Mouse (Mus musculus): ENCODE data around the gene Gtf2h5. TPM values are rescaled to one million over a fixed set of nuclear protein-coding genes. Genes with fewer than 3 reads are reported as not detected.

Gene Gtf2h5
- total RNA-seq (2021) (10 to 100 TPM; 60.6 to 93.9 TPM), polyA plus RNA-seq (2012; rRNA removed) (3.9 and 4.5 TPM in 2 replicates)
- long read RNA-seq, transcript Gtf2h5-201 (3 exons, 2,245 nt): major isoform, 75 of 87 reads
- long read RNA-seq, partial matches to known transcripts: 1 of 87 reads
- long read RNA-seq, other reads (novel, unspliced or antisense): 11 of 87 reads

DNA sequence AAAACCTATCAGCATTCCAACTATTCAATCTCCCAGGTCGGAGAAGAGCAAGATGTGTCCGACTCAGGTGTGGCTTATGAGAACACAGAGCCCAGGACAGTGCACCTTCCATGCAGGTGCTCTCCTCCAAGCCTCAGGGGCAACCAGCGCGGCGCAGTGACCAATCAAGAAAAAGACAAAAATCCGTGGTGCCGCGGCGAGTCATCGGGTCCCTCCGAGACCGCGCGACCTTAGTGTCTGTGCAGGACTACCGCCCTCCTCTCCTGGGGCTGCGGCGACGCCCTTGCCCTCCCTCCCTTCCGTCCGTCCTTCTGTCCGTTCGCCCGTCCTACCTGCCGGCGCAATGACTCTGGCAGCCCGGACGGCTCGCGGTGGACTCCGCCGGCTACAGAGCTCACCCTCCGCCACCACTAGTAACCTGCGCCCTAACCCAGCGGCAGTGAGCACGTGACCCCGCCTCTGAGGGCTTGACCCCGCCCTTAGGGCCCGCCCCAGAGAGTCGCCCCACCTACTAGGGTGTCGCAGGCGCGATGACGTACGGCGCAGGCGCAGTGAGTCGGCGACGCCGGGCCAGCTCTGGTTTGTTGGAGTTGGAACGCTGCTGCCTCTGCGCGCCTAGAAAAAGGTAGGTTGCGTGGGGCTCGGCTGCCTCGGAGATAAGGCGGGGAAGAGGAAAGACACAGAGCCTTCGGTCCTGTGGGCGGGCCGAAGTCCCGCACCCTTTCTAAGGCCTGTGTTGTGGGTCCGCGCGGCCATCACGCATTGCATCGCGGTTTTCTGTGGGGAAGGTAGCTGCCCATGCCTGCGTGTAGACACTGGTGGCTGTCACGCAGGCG lies at the start of gene Gtf2h5, which contains the start of gene Serac1:
Gtf2h5 (plus strand) TSS at position 500 of the 836 bp plus-strand sequence.
Serac1 (minus strand) TSS at position 455 of the 836 bp plus-strand sequence.
- peak; percentile 99 for DNase-seq

DNA sequence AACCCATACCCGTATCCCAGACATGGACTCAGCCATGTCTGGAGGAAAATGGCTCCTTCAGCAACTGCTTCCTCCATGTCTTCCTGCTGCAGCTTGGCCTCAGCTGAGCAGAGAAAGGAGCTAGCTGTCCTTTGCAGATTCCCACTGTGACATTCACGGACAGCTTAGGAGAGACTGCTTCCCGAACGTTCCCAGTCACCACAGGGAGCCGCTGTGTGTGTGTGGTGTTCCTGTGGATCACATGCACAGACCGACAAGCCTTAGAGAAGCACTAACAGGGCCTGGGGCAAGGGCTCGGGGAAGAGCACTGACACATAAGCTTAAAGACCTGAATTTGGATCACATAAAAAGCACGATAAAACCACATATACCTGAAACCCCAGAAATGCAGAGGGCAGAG lies 43.9 kb upstream of the Gtf2h5 start:
- DNase-seq: no peak

DNA sequence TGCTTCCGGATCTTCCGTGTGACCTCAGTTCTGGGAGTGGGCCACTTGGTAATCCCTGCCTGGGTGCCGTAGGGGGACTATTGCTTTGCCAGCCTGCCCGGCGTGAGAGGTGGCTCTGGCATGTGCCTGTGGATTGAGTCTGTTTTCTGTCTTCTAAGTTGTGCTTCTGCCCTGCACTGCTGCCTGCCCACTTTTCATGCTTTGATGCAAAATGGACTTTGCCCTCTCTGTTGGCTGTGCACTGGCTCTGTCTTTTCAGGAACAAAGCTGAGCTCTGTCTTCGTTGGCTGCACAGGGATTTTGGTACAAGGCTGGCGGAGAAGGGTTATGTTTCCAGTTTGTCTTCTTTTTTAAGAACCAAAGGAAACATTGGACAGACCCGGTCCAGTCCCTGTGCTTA lies 43.1 kb upstream of the Gtf2h5 start:
- no peak for DNase-seq

DNA sequence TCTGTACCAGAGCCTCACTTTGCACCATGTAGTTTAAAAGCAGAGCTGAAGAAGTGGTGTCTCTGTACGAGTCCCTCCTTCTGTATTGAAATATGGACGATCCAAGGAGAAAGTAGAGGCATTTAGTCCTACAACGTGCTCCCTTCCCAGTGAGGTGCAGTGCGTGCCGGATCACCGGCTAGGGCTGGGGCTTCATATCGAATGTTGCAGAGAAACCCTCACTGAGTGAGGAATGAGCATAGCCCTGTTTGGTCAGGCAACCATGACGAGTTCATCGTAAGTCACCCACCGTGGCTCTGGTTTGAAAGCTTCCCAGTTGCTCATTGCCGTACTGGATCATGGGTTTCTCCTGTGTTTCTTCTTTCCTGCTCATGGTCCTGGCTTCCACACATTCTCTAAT lies 42.7 kb upstream of the Gtf2h5 start:
- no peak for DNase-seq

DNA sequence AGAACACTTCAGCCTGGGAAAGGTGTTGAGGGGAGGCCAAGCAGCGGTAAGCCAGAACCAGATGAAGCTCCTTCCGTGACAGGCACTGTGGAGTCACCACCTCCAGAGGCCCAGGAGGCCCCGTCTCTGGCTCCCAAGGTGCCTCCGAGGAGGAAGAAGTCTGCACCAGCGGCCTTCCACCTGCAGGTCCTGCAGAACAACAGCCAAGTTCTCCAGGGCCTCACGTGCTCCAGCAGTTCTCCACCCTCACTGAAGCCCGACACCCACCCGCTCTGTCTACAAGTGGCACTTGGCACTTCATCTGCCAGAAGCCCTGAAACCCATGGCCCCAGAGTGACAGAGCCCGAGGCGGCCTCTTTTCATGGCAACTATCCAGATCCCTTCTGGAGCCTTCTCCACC lies 42.1 kb upstream of the Gtf2h5 start:
- no peak for DNase-seq

DNA sequence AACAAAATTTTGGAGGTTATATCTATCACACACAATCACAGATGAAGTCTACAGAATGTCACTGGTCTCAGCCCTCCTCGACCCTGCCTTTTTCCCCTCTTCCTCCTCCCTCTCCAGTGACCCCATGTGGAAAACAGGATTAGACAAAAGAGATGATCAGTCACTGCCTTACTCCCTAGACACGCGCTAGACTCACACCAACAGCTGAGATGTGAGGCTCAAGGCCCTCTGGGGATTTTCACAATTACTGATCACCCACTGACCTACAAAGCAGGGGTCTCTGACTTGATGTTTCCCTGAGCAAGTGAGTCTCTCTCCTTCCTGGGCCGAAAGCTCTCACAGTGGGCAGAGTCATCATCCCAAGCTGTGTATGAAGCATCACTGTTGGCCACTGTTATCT lies 26.8 kb upstream of the Gtf2h5 start:
- no peak for DNase-seq

DNA sequence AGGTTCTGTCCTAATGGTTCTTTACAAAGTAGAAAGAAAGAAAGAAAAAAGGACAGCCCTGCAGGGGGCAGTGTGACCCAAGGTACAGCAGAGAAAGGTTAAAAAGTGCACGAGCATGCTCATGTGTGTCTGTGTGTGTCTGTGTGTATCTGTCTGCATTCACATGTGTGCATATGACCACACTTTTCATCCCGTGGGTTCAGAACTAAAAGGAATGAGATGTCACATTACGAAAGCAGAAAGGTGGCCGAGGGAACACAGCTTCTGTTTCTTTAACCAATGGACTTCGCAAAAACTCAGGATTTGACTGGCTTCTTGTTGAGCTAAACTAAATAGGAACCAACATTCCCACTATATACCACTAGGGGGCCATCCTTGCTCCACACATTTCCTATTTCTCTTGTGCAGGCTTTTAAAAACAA lies 24.6 kb upstream of the Gtf2h5 start:
- peak; percentile 66 for DNase-seq

DNA sequence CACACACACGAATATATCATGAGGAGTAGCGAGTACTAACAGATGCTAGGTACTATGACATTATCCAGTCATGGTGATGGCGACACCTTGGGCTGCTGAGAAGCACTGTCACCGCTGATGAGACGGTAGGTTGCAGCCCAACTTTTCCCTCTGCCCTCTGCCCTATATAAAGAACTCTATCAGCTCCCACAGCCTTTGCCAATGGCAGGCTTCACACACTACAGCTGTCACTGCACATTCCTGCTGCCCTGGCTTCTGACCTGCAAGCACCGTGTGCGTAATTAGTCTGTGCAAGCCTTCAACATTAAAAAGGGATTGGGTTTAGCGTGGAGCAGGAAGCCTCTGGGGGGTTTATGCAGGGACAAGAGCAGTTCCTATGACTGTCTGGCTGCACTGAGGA lies 16.8 kb upstream of the Gtf2h5 start:
- DNase-seq: no peak

DNA sequence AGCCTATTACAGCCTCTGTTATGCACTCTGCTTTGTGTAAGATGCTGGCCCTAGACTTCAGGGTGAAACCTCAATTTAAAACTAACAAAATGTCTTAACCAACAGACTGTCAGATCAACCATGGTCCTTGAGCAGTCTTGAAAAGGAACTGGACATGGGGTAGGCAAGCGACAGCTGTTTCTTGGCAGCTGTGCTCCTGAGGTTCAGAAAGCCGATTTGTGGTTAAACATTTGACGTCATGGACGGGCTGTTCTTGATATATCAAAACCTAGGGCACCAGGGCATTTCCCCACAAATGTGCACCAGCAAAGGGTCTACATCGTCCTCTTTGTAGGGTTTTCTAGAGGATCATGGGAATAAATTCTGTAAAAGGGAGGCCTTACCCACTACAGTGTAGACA lies 16.1 kb upstream of the Gtf2h5 start:
- no peak for DNase-seq

DNA sequence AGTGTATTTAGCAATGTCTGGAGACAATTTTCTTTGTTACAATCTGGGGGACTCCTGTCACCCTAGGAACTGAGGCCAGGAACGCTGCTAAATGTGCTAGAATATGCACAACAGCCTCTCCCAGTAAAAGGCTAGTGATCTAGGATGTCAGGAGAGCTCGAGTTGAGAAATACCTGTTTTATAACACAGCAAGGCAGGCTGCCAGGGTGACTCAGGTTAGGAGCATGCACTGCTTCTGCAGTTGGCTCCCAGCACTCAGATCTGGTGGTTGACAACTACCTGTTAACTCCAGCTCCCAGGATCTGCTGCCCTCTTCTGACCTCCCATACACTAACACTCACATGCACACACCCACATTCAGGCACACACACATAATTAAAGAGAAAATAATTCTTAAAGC lies 13.6 kb upstream of the Gtf2h5 start:
- peak; percentile 69 for DNase-seq

DNA sequence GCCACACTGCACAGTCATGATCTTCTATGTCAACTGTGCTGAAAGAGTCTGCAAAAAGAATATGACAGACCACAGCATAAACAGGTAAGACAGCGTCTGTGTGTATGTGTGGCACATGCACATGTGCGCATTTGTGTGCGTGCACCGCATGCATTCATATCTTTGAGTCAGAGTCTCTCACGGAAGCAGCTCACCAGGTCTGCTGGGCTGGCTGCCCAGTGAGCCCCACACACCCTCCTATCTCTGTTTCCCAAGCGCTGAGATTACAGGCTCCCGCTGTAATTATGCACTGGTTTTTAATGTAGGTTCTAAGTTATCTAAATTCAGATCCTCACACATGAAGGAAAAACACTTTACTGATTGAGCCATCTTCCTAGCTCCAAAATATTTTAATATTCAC lies 12.0 kb upstream of the Gtf2h5 start:
- DNase-seq: no peak

DNA sequence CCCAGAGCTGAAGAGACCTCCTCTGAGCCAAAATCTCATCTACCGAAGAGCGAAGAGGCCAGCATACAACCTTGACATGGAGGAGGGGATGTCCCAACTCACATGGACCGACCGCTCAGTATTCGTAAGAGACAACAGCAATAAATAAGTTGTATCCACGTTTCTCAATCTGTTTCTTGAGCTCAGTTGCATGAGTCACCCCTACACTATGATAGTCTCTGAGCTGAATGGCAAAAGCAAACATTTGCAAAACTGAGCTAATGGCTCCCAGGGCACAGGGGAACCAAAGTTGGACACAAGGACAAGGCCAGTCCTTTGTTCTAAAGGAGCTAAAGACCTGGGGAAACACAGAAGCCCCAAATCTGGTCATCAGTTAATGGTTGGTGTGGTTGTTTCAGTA lies 9.7 kb upstream of the Gtf2h5 start:
- peak; percentile 41 for DNase-seq

DNA sequence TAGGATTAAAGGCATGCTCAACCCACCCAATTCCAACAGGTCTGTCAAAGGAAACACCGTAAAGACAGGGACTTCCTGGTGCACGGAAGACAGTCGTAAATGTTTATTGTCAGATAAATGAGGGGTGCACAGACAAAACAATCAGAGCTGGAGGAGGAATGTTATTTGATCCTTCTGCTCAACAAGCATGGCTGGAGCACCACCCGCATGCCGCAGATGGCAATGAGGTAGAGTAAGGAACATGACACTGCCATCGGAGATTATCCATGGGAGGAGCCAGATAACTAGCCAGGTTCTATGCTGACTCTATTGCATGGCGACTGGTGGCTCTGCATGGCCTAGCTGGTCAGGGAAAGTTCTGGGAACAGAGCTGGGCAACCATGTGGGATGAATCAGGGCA lies 6.2 kb upstream of the Gtf2h5 start:
- no peak for DNase-seq

DNA sequence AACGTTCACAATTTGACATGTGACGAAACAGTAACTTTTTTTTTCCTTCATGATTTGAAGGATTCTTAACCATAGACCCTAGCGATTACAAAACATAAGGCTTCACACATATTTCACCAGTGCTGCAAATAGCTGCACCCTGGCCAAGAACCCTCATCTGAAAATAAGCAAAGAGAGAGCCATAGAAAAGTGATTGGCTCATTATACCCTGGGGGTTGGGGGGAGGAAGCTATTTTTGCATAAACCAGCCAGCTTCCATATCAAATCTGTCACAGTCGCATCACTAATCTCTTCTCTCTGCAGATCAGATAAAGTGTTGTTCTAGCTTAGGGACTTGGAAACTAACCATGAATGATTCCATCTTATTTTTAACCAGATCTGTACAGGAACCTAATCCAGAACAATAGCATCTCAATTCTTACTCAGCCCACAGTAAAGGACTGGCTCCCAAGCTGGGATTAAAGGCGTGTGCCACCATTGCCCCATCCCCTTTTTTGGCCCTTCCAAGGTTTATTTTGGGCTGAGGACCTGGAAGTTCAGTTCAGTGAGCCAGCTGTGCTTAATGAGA lies 3.8 kb downstream of the Gtf2h5 start:
- DNase-seq: no peak

DNA sequence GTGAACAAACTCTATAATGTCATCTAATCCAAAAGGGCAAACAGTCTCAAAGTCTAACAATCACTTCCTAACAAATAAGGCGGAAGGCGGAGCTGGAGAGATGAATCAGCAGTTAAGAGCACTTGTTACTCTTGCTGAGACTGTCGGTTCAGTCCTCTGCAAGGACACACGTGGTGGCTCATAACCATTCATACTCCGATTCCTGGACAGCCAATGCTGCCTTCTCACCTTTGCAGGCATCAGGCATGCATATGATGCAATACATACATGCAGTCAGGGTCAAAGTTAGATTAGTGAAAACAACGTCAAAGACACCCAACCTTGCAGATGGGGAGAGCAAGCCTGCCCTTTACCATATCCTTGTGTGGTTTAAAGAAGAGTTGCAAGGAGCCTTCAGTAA lies 12.0 kb downstream of the Gtf2h5 start:
- DNase-seq: peak; percentile 36

DNA sequence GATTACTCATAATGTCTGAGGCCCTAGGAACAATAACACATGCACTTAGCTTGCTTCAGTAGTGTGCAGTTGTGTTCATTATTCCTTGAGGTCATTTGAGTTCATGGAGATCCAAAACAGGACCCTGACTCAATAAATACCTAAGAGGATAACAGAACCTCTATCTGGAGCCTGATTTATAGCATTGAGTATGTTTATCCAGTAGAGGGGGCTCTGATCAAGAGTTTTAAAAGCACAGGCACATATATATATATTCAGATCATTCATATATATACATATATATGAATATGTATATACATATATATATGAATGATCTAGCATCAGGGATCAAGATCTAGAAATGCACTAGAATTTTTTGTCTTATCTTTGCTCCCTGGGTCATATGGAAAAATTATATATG lies 16.0 kb downstream of the Gtf2h5 start:
- DNase-seq: no peak

DNA sequence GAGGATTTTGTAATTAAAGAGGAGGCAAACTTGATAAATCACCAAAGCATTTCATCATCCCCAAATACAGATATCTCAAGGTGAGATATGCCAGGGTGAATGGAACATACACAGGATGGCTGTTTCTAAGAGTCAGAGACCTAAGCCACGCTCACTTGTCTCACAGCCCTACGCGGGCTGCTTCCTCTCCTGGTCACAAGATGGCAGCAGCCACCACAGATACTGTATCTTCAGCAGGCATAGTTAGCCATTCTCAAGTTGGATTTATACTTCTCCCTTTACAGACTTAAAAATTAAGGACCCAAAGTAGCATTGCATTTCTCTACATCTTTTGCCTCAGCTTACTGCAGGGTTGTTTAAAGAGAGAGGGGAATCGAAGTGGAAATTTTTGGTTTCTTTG lies 18.3 kb downstream of the Gtf2h5 start:
- DNase-seq: peak; percentile 57

DNA sequence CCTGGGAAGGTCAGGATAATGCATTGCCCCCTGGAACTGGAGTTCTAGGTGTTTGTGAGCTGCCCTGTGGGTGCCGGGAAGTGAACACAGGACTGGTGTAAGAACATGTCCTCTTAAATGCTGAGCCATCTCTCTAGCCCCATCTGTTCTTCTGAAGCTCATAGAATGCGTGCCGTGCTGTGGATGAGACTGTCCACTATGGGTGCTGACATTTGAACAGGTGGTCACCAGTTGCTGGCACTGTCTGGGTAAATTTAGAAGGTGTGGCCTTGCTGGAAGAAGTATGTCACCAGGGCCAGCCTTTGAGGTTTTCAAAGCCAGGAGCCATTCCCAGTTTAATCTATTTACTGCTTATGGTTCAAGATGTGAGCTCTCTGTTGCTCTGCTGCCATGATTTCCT lies 22.7 kb downstream of the Gtf2h5 start:
- DNase-seq: no peak

DNA sequence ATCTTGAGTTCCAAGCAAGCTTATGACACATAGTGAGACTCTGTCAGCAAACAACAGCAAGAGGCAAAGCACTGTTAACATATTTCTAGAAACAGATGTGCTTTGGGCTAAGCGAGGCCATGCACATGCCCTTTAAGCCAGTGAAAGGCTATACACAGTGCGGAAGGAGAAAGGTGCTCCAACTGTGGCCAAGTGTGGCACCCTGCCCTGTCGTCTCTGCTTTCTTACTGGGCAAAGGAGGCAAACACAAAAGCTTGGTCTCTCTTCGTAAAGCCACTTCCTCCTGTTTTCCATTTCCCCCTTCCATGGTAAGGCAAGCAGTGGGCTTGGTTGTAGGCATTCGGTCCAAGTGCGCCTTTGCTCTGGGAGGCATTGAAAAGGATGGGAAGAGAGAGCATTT lies 24.0 kb downstream of the Gtf2h5 start:
- no peak for DNase-seq

DNA sequence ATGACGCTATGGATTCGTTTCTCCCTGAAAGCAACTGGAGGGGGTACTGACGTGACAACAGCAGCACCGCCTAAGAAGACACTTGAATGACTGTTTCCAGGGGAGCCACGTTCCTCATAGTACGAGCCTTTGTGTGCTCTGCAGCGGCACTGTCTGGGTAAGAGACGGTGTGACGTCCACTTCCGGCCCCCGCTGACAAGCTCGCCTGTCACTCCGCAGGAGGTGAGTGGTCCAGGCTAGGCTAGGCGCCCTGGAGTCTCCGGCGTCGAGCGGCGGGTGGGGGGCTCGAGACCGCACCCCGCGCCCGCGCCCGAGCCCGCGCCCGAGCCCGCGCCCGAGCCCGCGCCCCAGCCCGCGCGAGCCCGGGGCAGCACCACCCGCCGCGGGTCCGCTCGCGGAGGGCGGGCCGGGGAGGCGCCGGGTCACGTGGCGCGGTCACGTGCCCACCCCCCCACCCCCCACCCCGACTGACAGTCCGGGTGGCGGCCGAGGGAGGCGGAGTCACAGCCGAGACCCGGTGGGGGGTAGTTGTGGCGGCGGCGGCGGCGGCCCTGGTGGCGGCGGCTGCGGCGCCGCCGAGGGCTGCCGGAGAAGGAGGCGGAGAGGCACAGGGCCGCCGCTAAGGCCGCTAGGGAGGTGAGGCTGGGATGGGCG lies 26.9 kb downstream of the Gtf2h5 start, which contains the start of gene Tulp4:
Tulp4 (plus strand) TSS at position 77 of the 654 bp plus-strand sequence.
- peak; percentile 92 for DNase-seq

DNA sequence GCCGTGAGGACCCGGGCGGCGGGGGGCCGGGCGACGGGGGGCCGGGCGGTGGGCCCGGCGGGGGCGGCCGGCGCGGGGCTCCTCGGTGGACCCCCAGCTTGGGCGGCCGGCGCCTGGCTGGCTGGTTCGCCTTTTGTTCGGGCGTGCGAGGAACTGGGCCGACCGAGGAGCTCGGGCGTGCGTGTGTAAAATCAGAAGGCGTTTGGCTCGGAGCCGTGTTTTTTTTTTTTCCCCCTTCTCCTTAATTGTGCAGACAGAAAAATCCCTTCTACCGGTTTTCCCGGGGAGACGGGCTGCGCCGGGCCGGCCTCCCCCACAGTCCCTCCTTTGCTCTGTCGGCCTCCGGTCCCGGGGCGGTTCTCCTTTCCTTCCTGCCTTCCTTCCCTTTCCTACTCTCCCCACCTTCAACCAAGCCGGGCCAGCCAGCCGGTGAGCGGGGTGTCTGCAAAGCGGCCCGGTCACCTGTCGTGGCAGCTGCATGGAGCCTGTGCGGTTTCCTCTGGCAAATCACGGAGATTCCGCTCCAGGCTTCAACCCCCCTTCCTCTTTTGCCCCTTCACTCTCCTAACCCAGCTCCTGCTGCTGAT lies 27.5 kb downstream of the Gtf2h5 start:
- DNase-seq: peak; percentile 67

DNA sequence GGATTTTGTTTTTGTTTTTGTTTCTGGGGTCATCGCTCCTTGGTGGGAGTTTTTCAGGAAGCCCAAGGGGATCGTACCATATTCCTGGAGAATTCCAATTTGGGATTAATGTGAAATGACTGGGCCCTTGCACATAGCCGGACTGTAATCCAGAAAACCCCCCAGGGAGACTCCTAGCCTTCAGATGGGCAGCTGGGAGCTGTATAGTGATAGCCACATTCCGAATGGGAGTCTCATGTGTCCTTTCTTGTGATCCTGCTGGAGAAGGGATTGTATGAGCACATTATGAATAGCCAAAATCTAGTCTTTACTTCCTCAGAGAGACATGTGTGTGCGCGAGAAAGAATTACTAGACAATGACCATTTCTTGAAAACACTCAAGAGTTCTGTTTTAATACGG lies 28.6 kb downstream of the Gtf2h5 start:
- no peak for DNase-seq
